In the genomic region with DNA sequence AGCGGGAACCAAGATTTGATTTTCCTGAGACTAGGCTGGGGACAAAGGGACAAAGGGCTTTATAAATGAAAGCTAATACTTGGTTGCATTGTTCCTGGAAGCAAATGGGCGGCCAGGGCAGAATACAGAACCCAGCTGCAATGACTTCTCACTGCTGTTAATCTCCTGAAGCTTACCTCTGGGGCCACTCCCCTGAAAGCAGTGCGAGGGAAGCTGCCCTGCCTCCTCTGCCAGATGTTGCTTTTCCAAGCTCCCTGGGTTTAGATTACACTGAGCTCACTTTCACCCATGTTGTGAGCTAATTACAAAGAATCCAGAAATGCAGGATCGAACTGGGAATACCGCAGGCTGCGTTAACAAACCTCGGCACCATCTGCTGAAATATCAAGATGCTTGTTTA, we compare ENCODE assay signal across 9 mouse cellular contexts.
DNase-seq lines count a peak whose midpoint lies in the region; ATAC-seq lines count a peak whose summit lies in the region.
"Had no signal": no experiment of that assay in that cellular context is flagged by ENCODE, and none has a peak within 500 bp of the region (broad histone marks: within the 10 kb centered on the region; RNA-seq: fewer than 3 reads in every experiment).

No protein-coding gene starts in this region.

- DNase-seq in brain, adult 2 months (ENCODE audit: low read depth, low spot score): peak; percentile 25
- peak; percentile 65 for DNase-seq in embryonic facial prominence, embryonic 11.5 days (ENCODE audit: low spot score)
- DNase-seq in cerebellum, adult 9-11 months: no peak
- DNase-seq in Muller cell, postnatal 12 days (ENCODE audit: inconsistent ontology term): no peak
- no peak for DNase-seq in spleen, postnatal 14 days (ENCODE audit: low spot score in 2 of 2)
- no peak for DNase-seq in testis, postnatal 14 days (ENCODE audit: low spot score)
- DNase-seq: lung, adult 2 months had no signal

- no peak overlapping the region for H3K9ac ChIP-seq in embryonic facial prominence, embryonic 11.5 days (replicated peaks; ENCODE audit: low read length)
- H3K9ac ChIP-seq in hindbrain, embryonic 15.5 days: no peak overlapping the region
- H3K9ac ChIP-seq in midbrain, embryonic 16.5 days (ENCODE audit: low read depth, low read length): no peak overlapping the region

- H3K27me3 ChIP-seq in embryonic facial prominence, embryonic 11.5 days (ENCODE audit: control insufficient read depth, insufficient read depth, low read length): no peaks in the 10 kb centered on the region
- H3K27me3 ChIP-seq in hindbrain, embryonic 15.5 days: no peaks in the 10 kb centered on the region
- H3K27me3 ChIP-seq in midbrain, embryonic 16.5 days (ENCODE audit: control insufficient read depth, insufficient read depth, low read depth, low read length): no peaks in the 10 kb centered on the region

- no peaks in the 10 kb centered on the region for H3K4me1 ChIP-seq in embryonic facial prominence, embryonic 11.5 days (ENCODE audit: control insufficient read depth, insufficient read depth, low read length)
- H3K4me1 ChIP-seq in hindbrain, embryonic 15.5 days (replicated peaks): peaks cover 14% of the 10 kb centered on the region
- no peaks in the 10 kb centered on the region for H3K4me1 ChIP-seq in midbrain, embryonic 16.5 days (ENCODE audit: control insufficient read depth, insufficient read depth, low read length)

- WGBS in embryonic facial prominence, embryonic 11.5 days: 19% methylated on average over 7 of the region's 7 CpGs
- 35% methylated on average over 7 of the region's 7 CpGs for WGBS in hindbrain, embryonic 15.5 days
- WGBS in midbrain, embryonic 16.5 days: 15% methylated on average over 7 of the region's 7 CpGs

- H3K9me3 ChIP-seq in embryonic facial prominence, embryonic 11.5 days (replicated peaks; ENCODE audit: control insufficient read depth, low read length): no peaks in the 10 kb centered on the region
- no peaks in the 10 kb centered on the region for H3K9me3 ChIP-seq in hindbrain, embryonic 15.5 days
- H3K9me3 ChIP-seq in midbrain, embryonic 16.5 days (replicated peaks; ENCODE audit: control insufficient read depth, low read length, poor library complexity, severe bottlenecking): no peaks in the 10 kb centered on the region

- H3K36me3 ChIP-seq in embryonic facial prominence, embryonic 11.5 days (replicated peaks; ENCODE audit: control insufficient read depth, insufficient read depth, low read depth, low read length): no peaks in the 10 kb centered on the region
- no peaks in the 10 kb centered on the region for H3K36me3 ChIP-seq in hindbrain, embryonic 15.5 days
- H3K36me3 ChIP-seq in midbrain, embryonic 16.5 days (ENCODE audit: control insufficient read depth, insufficient read depth, low read length): no peaks in the 10 kb centered on the region

- no peak overlapping the region for H3K4me3 ChIP-seq in embryonic facial prominence, embryonic 11.5 days (ENCODE audit: low read depth, low read length)
- H3K4me3 ChIP-seq in hindbrain, embryonic 15.5 days: no peak overlapping the region
- H3K4me3 ChIP-seq in midbrain, embryonic 16.5 days (ENCODE audit: low read depth, low read length): no peak overlapping the region

- peak; percentile 77; the same call in 1 of the 2 replicates for ATAC-seq in embryonic facial prominence, embryonic 11.5 days (replicated peaks; ENCODE audit: insufficient number of reproducible peaks, low FRiP score, low TSS enrichment, low read depth)
- ATAC-seq in hindbrain, embryonic 15.5 days (ENCODE audit: low FRiP score, low read depth): 0 out of 2 replicates have a peak, but pooled peaks have one; percentile 37
- ATAC-seq in midbrain, embryonic 16.5 days: 0 out of 2 replicates have a peak, but pooled peaks have one; percentile 17

- no peak overlapping the region for H3K4me2 ChIP-seq in embryonic facial prominence, embryonic 11.5 days (ENCODE audit: low read depth, low read length)
- no peak overlapping the region for H3K4me2 ChIP-seq in hindbrain, embryonic 15.5 days
- H3K4me2 ChIP-seq in midbrain, embryonic 16.5 days (ENCODE audit: low read length): no peak overlapping the region

- no peak overlapping the region for H3K27ac ChIP-seq in embryonic facial prominence, embryonic 11.5 days (replicated peaks; ENCODE audit: low read depth, low read length)
- peak overlapping the region; percentile 60 for H3K27ac ChIP-seq in hindbrain, embryonic 15.5 days (replicated peaks)
- peak overlapping the region; percentile 29; the same call in 1 of the 2 replicates for H3K27ac ChIP-seq in midbrain, embryonic 16.5 days (ENCODE audit: low read length)

Comparison
In these comparisons a context has a peak if more than half of its experiments do, and no peak if none do; other contexts are left out.
1. DNase-seq: peak in brain, adult 2 months (single experiment) and embryonic facial prominence, embryonic 11.5 days (single experiment); none in cerebellum, adult 9-11 months (single experiment), Muller cell, postnatal 12 days (single experiment), spleen, postnatal 14 days (0 of 2) and testis, postnatal 14 days (single experiment).
2. ATAC-seq: peak in every context shown above with its lines; median percentile 77 in embryonic facial prominence, embryonic 11.5 days; 37 in hindbrain, embryonic 15.5 days; 17 in midbrain, embryonic 16.5 days.